Mouse (Mus musculus) G1E (cell line): ENCODE results near the gene Cdr2.

Experiments
- CTCF ChIP-seq: IDR thresholded peaks from 2 replicates; pipeline ENCODE4 v1.5.1; 2012; ENCODE audit warnings: low read depth, low read length, inconsistent platforms, mixed read lengths
- GATA1 ChIP-seq: IDR thresholded peaks from 2 replicates; pipeline ENCODE4 v1.6.1; 2012; ENCODE audit warnings: borderline replicate concordance, low read length, inconsistent platforms, mixed read lengths
- POLR2AphosphoS5 ChIP-seq: IDR thresholded peaks from 2 replicates; pipeline ENCODE4 v1.6.1; 2012; ENCODE audit warnings: low read depth, low read length, inconsistent platforms; ENCODE audit not compliant: insufficient replicate concordance
- TAL1 ChIP-seq: conservative IDR thresholded peaks from 2 replicates; pipeline ENCODE4 v1.6.1; 2012; ENCODE audit warnings: low read depth, low read length, inconsistent platforms, mixed read lengths

DNA sequence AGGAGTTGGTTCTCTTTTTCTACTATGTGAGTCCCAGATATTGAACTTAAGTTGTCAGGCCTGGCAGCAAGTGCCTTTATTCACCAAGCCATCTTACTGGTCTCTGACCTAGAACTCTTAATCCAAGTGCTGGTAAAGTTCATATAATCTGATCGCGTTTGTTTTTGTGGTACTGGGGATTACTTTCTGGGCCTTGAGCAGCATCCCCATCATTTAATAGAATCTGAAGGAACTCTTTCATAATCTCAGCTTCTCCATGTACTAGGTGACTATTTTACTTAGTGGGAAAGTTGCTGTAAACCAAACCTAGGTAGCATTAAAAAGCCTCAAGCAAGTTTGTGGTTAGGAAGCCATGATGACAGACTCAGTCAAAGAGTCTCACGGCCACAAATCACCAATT is 19.8 kb upstream of the Cdr2 start:
- TF ChIP-seq CTCF (no peak), TAL1 (no peak), GATA1 (no peak), POLR2AphosphoS5 (no peak)
